Mouse (Mus musculus): ENCODE data around the gene Zpbp2. TPM values are rescaled to one million over a fixed set of nuclear protein-coding genes. Genes with fewer than 3 reads are reported as not detected.

Gene Zpbp2
- under 1 TPM in 1 of 2 experiments, not detected in 1; 0.17 TPM for total RNA-seq (2021)

GRCm38 (mm10) chr11:98550975-98551828 is at the start of gene Zpbp2:
Zpbp2 (plus strand) TSS chr11:98551097.
- peak; percentile 89 for DNase-seq

DNA sequence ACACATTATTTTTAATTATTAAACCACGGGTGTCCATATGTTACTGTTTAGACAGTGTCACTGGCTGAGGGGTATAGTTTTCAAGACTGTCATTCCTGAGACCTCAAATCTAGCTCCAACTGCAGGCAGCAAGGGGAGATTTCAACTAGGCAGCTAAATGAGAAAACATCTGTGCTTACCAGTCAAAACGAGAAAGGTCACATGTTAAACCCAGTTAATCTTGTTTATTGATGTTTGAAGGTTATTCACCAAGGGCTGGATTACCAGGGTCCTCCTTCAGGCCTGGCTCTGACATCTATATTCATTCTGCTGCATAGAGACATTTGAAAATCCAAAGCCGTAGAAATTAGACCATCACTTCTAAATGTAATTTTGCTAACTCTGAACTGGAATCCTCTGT is 46.0 kb upstream of the Zpbp2 start:
- DNase-seq: no peak

DNA sequence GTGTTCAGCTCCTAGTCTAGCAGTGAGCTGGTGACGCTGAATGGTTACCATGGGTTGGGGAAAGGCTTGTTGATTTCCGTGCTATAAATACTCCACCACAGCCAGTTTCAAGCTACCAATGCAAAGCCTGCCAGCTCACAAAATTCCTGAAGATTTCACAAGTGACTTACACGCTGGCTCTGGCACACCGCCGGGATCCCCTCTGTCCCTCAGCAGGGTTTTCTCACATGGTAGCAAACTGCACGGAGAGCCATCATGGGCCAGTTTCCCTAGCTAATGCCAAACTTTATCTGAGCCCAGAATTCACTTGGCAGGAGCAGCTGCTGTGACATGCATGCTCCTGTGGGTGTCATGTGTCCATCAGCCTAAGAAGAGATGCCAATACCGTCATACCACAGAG is 41.5 kb upstream of the Zpbp2 start:
- DNase-seq: peak; percentile 87

DNA sequence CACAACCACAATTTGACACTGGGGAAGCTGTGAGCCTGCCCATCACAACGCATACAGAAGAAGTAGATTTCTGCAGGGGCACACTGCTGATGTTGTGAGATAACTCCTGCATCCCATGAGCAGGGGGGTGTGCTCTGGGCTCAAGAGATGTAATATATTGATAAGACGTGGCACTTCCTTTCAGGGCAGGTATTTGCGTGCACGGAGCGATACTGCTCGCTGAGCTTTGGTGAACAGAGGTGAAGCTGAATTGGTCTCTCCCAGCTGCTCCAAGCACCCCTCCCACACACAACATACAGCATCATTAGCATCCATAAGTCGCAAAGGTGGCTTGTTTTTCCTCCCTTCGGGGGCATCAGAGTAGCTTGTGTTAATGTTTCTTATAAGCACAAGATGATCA is 40.8 kb upstream of the Zpbp2 start:
- no peak for DNase-seq

GRCm38 (mm10) chr11:98512881-98513280 is 38.0 kb upstream of the Zpbp2 start:
- no peak for DNase-seq

- DNase-seq: no peak
These were observed 37.5 kb upstream of the Zpbp2 start for GRCm38 (mm10) chr11:98513356-98513936.

DNA sequence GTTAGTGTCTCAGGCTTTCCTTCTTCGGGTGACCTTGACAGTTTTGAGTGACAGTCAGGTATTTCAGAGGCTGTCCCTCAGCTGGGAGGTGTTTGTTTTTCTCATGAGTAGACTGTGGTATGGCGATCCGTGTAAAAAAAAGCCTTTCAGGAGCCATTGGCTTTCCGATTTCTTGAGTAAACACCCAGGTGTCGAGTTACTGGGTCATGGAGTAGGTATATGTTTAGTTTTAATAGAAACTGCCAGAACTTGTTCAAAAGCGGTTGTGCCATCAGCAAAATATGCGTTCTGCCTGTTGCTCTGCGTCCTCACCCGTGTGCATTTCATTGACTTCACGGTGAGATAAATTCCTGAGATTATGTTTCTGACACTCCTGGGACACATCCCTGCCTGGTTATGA is 30.4 kb upstream of the Zpbp2 start:
- no peak for DNase-seq

DNA sequence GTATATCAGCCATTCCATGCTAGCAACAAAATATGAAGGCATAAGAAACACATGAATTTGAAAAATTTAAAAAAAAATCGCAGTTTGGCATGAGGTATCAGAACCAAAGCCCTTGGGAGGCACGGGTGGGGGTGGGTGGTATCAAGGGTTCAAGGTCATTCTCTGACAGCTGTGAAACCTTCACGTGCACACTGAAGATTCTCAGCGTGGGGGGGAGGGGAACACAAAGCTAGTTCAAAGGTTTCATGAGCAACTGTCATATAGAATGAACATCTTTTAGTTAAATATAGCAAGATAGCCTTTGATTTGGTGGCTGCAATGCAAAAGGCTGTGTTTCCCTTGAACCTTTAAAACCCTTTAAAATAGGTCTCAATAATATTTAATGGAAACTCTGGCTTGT is 25.8 kb upstream of the Zpbp2 start:
- DNase-seq: no peak

- no peak for DNase-seq
These were observed 24.0 kb upstream of the Zpbp2 start for GRCm38 (mm10) chr11:98526824-98527461.

- no peak for DNase-seq
These were observed 13.3 kb upstream of the Zpbp2 start for GRCm38 (mm10) chr11:98537480-98538034.

DNA sequence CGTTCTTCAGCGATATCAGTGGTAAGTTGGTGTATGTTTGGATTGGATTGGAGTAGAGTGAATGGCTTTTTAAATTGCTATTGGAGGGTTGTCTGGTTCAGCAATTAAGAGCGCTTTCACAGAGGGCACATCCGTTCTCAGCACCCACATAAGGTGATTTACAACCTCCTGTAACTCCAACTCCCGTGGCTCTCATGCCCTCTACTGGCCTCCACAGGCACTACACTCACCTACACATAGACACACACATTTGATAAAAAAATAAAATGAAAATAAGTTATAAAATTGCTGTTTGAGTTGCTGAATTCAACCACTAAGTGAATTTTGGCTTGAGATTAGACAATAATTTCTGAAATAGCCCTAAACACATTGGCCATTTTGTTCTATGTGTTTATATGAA is 10.6 kb upstream of the Zpbp2 start:
- no peak for DNase-seq

DNA sequence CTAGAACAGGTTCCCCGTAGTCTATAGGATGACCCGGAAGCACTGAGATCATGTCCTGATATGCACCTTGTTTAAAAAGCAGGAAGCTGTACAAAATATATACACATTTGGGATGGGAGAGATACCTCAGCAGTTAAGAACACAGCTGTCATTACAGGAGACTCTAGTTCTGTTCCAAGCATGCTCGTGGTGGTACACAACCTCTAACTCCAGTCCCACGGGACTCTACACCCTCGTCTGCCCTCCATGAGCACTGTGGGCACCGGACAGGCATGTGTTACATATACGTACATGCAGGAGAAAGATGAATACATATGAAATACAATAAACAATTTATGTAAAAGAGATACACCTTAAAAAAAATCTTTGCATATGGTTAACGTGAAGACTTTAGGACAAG is 8.3 kb upstream of the Zpbp2 start:
- no peak for DNase-seq

DNA sequence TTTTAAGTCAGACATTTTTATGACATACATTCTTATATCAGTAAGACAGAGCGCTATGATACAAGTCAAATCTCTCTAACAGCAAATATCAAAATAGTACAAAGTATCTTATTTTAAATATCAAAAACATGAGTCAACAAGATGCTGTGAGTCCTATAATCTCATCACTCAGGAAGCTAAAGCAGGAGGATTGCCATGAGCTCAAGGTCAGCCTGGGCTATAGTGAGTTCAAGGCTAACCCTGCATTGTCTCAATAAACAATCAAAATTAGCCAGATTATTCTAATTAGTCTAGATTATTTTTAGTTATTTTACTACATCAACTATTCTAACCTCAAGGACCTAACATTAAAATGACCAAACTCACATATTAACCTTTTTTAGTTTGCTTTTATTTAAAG is 7.5 kb upstream of the Zpbp2 start:
- DNase-seq: no peak

GRCm38 (mm10) chr11:98544890-98545677 is 5.8 kb upstream of the Zpbp2 start:
- no peak for DNase-seq

DNA sequence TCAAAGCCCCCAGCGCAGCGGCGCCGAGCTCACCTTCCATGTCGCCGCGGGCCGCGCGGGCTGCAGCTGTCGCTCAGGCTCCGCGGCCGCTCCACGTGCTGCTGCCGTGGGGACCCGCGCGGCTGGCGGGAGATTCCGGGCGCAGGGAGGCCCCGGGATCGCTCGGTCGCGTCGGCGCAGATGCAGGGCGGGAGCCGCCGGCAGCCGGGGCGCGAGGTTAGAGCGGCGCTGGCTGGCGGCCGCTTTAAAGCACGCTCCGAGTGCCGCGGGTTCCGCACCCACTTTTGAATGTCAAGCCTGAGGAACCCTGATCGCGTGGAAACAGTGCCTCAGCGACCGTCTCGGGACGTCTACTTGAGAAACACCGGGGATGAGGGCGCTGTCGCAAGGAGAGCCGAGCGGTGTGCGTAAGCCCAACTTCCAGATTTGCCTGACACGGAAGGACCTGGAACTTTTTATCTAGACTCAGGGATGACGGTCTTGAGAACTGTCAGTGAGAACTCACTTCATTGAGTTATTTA is 5.1 kb upstream of the Zpbp2 start, which contains the start of gene Ikzf3:
Gene Ikzf3 (minus strand): TSS at position 321 of the 521 bp plus-strand sequence.
- peak; percentile 28 for DNase-seq

GRCm38 (mm10) chr11:98546529-98547307 is 4.2 kb upstream of the Zpbp2 start:
- DNase-seq: no peak

GRCm38 (mm10) chr11:98547308-98547693 is 3.6 kb upstream of the Zpbp2 start:
- DNase-seq: no peak

- DNase-seq: no peak
These were observed 1.5 kb upstream of the Zpbp2 start for GRCm38 (mm10) chr11:98549363-98549762.

DNA sequence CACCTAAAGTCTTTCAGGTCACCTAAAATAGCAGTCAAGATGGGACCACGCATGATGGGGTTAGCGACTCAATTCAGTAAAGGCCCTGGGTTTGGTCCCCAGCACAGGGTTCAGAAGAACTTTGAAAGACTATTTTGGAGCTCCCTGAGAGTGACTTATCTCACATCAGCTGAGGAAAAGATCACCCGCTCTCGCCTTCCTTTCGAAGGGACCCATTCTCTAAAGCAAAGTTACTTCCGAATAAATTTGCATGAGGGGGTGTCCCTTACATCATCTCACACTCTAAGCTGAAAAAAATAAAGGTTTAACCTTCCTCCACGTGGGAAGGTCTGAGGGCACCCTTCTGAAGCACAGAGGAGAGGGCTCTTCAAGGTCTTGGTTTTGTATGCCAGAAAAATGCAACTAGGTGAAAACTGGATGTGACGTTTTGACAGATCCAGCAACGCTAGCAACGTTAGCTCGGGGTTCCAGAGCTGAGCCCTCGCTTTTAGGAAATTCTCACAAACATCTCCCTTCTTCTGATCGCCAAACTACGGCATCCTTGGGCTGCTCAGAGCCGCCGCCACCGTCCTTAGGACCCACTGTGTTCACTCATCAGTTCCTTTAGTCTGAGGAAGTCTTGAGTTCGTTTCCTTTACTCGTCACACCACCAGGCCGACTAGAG is 454 bp upstream of the Zpbp2 start:
- DNase-seq: no peak

DNA sequence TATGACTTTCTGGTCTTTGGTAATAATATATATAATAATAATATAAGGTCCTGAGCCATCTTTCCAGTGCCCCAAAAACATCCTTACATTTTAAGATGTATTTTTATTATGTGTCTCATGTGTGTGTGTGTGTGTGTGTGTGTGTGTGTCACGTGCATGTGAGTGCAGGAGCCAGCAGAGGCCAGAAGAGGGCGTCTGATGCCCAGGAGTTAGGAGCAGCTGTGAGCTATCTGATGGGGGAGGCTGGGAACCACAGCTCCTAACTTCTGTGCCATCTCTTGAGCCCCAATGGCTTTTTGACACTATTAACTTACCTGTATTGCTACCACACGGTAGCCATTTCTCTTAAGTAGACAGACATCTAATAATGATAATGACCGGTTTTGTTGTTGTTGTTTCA is 3.1 kb downstream of the Zpbp2 start:
- no peak for DNase-seq

All from heart, postnatal 4 days (tissue).